Mouse (Mus musculus): ENCODE measurements at regions not wholly inside any gene's neighbourhood (a gene's known extent, or its start where the extent isn't known, plus 50 kb on each side); places are given as distances from the start of the nearest gene placed in this dataset.

- TF ChIP-seq CTCF (IDR thresholded peaks at IDR 0.05; ENCODE audit: low read depth, low read length) (no peak), TAL1 (conservative IDR thresholded peaks at IDR 0.05; ENCODE audit: low read depth, low read length) (no peak), GATA1 (IDR thresholded peaks at IDR 0.05; ENCODE audit: borderline replicate concordance, low read length) (no peak)
Measured at GRCm38 (mm10) chr6:7375851-7376250, 178.8 kb upstream of the Tac1 start.
